Mouse (Mus musculus) cerebellum, postnatal 14 days (tissue): ENCODE results near the gene Tmem160.

Source experiments
- DNase-seq, 2 experiments: peaks; one replicate each; pipeline ENCODE4 v3.0.0; 2021; ENCODE audit warnings: mixed read lengths in 2 of 2

Gene Tmem160

GRCm38 (mm10) chr7:16493361-16493760 is 40.8 kb downstream of the Tmem160 start:
- peak; percentile 59 to 75 for DNase-seq

DNA sequence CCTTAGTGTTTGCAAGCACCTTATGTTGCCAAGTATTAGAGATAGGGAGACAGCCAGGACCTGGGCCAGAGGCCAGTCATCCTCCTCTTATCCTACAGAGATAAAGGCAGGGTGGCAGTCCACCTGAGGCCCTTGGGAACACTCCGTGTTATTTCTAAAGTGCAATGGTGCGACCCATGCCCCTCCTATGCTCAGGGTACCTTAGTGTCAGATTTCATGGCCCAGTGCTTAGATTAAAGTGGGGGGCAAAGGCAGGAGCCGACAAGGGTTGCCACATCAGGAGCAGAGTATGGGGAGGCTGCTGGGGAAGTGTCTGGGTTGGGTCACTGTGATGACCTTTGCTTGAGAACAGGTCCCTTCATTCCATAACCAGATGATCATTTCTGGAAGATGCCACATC is 43.7 kb downstream of the Tmem160 start:
- no peak for DNase-seq

DNA sequence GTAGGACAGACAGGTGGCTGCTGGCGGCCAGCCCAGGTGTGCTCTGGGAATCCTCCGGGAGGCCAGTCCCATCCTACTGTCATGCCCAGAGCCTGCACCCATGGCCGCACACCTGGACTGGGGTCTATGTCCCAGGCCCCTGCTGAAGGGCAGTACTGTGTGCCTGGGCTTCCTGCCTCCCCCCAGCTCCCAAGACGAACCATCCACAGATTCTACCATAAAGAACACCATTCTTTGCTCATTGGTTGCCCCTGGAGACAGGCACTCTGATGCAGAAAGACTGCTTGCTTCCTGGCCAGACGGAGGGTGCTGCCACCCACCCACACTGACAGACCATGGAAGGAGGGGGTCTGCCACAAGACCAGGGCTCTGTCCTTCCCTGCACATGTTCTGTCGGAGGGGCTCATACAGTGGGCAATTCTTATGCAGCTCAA is 47.1 kb downstream of the Tmem160 start:
- DNase-seq = peak in 1 of 2 experiments; percentile 30

DNA sequence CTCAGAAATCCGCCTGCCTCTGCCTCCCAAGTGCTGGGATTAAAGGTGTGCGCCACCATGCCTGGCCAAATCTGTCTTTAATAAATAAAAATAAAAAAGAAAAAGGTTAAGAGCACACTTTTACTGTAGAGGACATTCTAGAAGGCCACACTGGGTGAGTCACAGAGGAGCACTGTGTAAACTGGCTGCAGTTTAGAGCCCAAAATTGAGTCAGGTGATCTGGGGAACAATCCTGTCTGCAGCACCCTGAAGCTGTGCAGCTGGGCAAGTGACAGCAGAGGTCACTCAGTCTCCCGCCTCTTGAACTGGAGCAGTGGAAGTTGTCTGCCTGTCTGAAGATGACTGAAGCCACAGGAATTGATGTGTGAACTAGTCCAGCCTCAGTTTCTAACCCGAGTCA is 49.0 kb downstream of the Tmem160 start:
- no peak for DNase-seq

DNA sequence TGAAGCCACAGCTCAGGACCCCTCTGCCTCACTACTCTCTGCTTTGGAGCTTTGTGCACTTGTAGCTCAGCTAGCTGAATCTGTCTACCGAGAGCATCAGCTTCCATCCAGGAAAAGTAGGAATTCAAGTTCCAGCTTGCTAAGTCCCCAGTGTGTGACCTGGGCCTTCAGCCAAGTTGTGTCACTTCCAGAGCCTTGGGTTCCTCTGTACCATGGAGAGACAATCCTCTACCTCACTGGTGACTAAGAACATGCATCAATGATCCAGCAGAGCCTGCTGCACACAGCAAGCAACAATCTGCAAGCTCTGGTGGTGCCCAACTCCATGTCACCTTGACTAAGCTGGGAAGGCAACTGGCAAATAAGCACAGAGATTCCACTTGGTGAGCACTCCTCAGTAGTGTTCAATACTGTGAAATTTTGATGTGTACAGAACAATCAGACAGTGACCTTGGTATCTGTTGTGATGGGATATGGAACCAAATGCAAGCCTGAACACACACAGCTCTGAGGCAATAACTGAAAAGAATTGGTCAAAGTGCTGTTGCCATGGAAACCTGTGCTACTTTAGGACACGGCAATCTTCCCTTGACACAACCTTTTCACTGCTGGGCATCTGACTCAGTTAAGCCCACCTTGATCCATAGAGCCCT is 52.1 kb downstream of the Tmem160 start:
- DNase-seq = peak in 1 of 2 experiments; percentile 24
